Mouse (Mus musculus) brain, embryonic 14.5 days (tissue): ENCODE data around the gene Fgf22.

ENCODE experiments used
- CTCF ChIP-seq: fragments of 200-500 bp; IDR thresholded peaks from 2 replicates; pipeline ENCODE4 v1.5.1; 2012; ENCODE audit warnings: inconsistent platforms, mild to moderate bottlenecking, moderate library complexity, borderline replicate concordance; ENCODE audit not compliant: insufficient read depth, insufficient read length; ENCODE audit errors: extremely low read depth
- POLR2A ChIP-seq: fragments of 200-500 bp; IDR thresholded peaks from 2 replicates; pipeline ENCODE4 v1.6.1; 2012; ENCODE audit warnings: mild to moderate bottlenecking, inconsistent platforms, borderline replicate concordance; ENCODE audit not compliant: poor library complexity, insufficient read depth, insufficient read length, severe bottlenecking; ENCODE audit errors: extremely low read depth

DNA sequence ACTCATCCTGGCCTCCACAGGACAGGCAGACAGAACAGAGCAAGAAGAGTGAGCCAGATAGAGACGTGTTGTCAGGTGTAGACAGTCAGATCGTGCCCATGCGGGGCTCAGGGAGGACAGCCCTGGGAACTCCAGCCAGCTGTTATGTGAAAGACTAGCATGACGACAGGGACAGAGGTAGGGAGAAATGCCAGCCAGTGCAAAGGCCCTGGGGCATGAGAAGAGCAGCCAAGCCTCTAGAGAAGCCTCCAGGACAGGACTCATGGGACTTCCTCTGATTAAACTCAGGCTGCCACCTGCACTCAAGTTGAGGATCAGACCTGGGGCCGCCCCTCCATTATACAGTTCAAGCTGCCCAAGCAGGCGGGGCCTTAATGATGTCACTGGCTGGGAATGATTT, 6.4 kb upstream of the Fgf22 start:
- no peak for TF ChIP-seq CTCF
- no peak for TF ChIP-seq POLR2A
